Mouse (Mus musculus) stomach, embryonic 16.5 days (tissue): Measurements from ENCODE around the gene Kdm4b. TPM values are rescaled to one million over a fixed set of nuclear protein-coding genes. Genes with fewer than 3 reads are reported as not detected.

Experiments
- ATAC-seq: fragments of 200-750 bp; cut with Nextera tagmentation; 2 replicates; pipeline ENCODE4 v1.8.0; 2017; ENCODE audit warnings: moderate number of reproducible peaks, moderate TSS enrichment; ENCODE audit not compliant: insufficient read depth, low FRiP score
- H3K27ac ChIP-seq: fragments of 300-500 bp; sonication (generic); 2 replicates; pipeline ENCODE4 v1.5.1; 2014; ENCODE audit warnings: low read length
- H3K27me3 ChIP-seq: fragments of 300-500 bp; sonication (generic); 2 replicates; pipeline ENCODE4 v1.6.1; 2014; ENCODE audit warnings: low read length, control low read depth, mixed read lengths; ENCODE audit not compliant: control insufficient read depth, insufficient read depth
- H3K36me3 ChIP-seq: fragments of 300-500 bp; sonication (generic); 2 replicates; pipeline ENCODE4 v1.6.1; 2014; ENCODE audit warnings: low read length; ENCODE audit not compliant: control insufficient read depth, insufficient read depth
- H3K4me1 ChIP-seq: fragments of 300-500 bp; sonication (generic); 2 replicates; pipeline ENCODE4 v1.6.1; 2014; ENCODE audit warnings: low read length, control low read depth, mixed read lengths; ENCODE audit not compliant: control insufficient read depth, insufficient read depth
- H3K4me2 ChIP-seq: fragments of 300-500 bp; sonication (generic); 2 replicates; pipeline ENCODE4 v1.6.1; 2014; ENCODE audit warnings: low read depth, low read length, mixed read lengths
- H3K4me3 ChIP-seq: fragments of 300-500 bp; sonication (generic); replicated peaks from 2 replicates; pipeline ENCODE4 v1.5.1; 2014; ENCODE audit warnings: mild to moderate bottlenecking, low read length
- H3K9ac ChIP-seq: fragments of 300-500 bp; sonication (generic); 2 replicates; pipeline ENCODE4 v1.6.1; 2014; ENCODE audit warnings: low read length
- H3K9me3 ChIP-seq: fragments of 300-500 bp; sonication (generic); replicated peaks from 2 replicates; pipeline ENCODE4 v1.6.1; 2016; ENCODE audit warnings: low read length, control low read depth; ENCODE audit not compliant: control insufficient read depth
- WGBS: fragments of 180-500 bp; shearing (Covaris S2); extraction: QIAGEN DNeasy Blood & Tissue Kit; methylation state at CpG from one replicate; pipeline ENCODE4 v1.1.7; 2014; 5-methylcytosine and 5-hydroxymethylcytosine counted together
- polyA plus RNA-seq: library from polyadenylated mRNA; unstranded; fragments of >200 nt; fragmentation: Nextera tagmentation; extraction: Ambion mirVana; gene quantifications from 2 replicates; pipeline ENCODE4 v1.2.1, GENCODE M21; 2015

Gene Kdm4b
- polyA plus RNA-seq, 1 experiment from 2014 or later: 23.5 TPM

GRCm38 (mm10) chr17:56414785-56415184 is 88.9 kb downstream of the Kdm4b start:
- H3K9ac ChIP-seq: no peak overlapping the region
- no peak overlapping the region for H3K27ac ChIP-seq
- H3K4me3 ChIP-seq: no peak overlapping the region
- no peaks in the 10 kb centered on the region for H3K27me3 ChIP-seq
- WGBS: 90% methylated on average over 9 of the region's 9 CpGs
- ATAC-seq: no peak
- no peak overlapping the region for H3K4me2 ChIP-seq
- H3K4me1 ChIP-seq: peaks cover 3% of the 10 kb centered on the region; the same call in 1 of the 2 replicates
- H3K9me3 ChIP-seq: no peaks in the 10 kb centered on the region
- peaks cover 33% of the 10 kb centered on the region for H3K36me3 ChIP-seq

- no peak overlapping the region for H3K9ac ChIP-seq
- no peak overlapping the region for H3K4me3 ChIP-seq
- no peak overlapping the region for H3K4me2 ChIP-seq
- H3K36me3 ChIP-seq: peaks cover 28% of the 10 kb centered on the region
- H3K4me1 ChIP-seq: no peaks in the 10 kb centered on the region
- H3K27me3 ChIP-seq: no peaks in the 10 kb centered on the region
- H3K9me3 ChIP-seq: no peaks in the 10 kb centered on the region
- H3K27ac ChIP-seq: no peak overlapping the region
- no peak for ATAC-seq
- 67% methylated on average over 12 of the region's 12 CpGs for WGBS
Observed at GRCm38 (mm10) chr17:56418304-56418703, 92.4 kb downstream of the Kdm4b start.

- Histone ChIP-seq H3K4me3 (no peak overlapping the region), H3K36me3 (peaks cover 32% of the 10 kb centered on the region), H3K9ac (no peak overlapping the region), H3K27ac (no peak overlapping the region), H3K4me2 (no peak overlapping the region), H3K4me1 (no peaks in the 10 kb centered on the region), H3K27me3 (no peaks in the 10 kb centered on the region), H3K9me3 (no peaks in the 10 kb centered on the region)
- 96% methylated on average over 2 of the region's 2 CpGs for WGBS
- ATAC-seq: no peak
Observed at GRCm38 (mm10) chr17:56420022-56420421, 94.2 kb downstream of the Kdm4b start.

GRCm38 (mm10) chr17:56424726-56425583 is 99.1 kb downstream of the Kdm4b start:
- Histone ChIP-seq H3K27ac (peak overlapping the region; percentile 72), H3K27me3 (no peaks in the 10 kb centered on the region), H3K4me2 (peak overlapping the region; percentile 83), H3K36me3 (peaks cover 17% of the 10 kb centered on the region), H3K4me1 (peaks cover 8% of the 10 kb centered on the region; the same call in 1 of the 2 replicates), H3K9ac (peak overlapping the region; percentile 75), H3K9me3 (no peaks in the 10 kb centered on the region), H3K4me3 (peak overlapping the region; percentile 51)
- 21% methylated on average over 63 of the region's 77 CpGs for WGBS
- ATAC-seq: peak; percentile 84

GRCm38 (mm10) chr17:56425584-56425914 is 99.7 kb downstream of the Kdm4b start:
- Histone ChIP-seq H3K27me3 (no peaks in the 10 kb centered on the region), H3K4me2 (peak overlapping the region; percentile 83), H3K4me1 (peaks cover 8% of the 10 kb centered on the region; the same call in 1 of the 2 replicates), H3K4me3 (peak overlapping the region; percentile 51), H3K9ac (peak overlapping the region; percentile 75), H3K27ac (peak overlapping the region; percentile 72), H3K9me3 (no peaks in the 10 kb centered on the region), H3K36me3 (peaks cover 17% of the 10 kb centered on the region)
- ATAC-seq: peak; percentile 83
- 1% methylated on average over 47 of the region's 47 CpGs for WGBS

GRCm38 (mm10) chr17:56425941-56426340 is 100.1 kb downstream of the Kdm4b start:
- 36% methylated on average over 3 of the region's 3 CpGs for WGBS
- H3K36me3 ChIP-seq: peaks cover 16% of the 10 kb centered on the region
- peaks cover 8% of the 10 kb centered on the region; the same call in 1 of the 2 replicates for H3K4me1 ChIP-seq
- H3K4me3 ChIP-seq: peak overlapping the region; percentile 51
- peak overlapping the region; percentile 83 for H3K4me2 ChIP-seq
- H3K27me3 ChIP-seq: no peaks in the 10 kb centered on the region
- peak overlapping the region; percentile 75 for H3K9ac ChIP-seq
- ATAC-seq: no peak
- no peaks in the 10 kb centered on the region for H3K9me3 ChIP-seq
- H3K27ac ChIP-seq: no peak overlapping the region

- Histone ChIP-seq H3K9ac (no peak overlapping the region), H3K9me3 (no peaks in the 10 kb centered on the region), H3K4me2 (no peak overlapping the region), H3K4me1 (peaks cover 8% of the 10 kb centered on the region; the same call in 1 of the 2 replicates), H3K27ac (no peak overlapping the region), H3K27me3 (no peaks in the 10 kb centered on the region), H3K36me3 (peaks cover 12% of the 10 kb centered on the region), H3K4me3 (no peak overlapping the region)
- ATAC-seq: no peak
- WGBS: 84% methylated on average over 25 of the region's 28 CpGs
Observed at GRCm38 (mm10) chr17:56427857-56428256, 102.0 kb downstream of the Kdm4b start.

GRCm38 (mm10) chr17:56431582-56431981 is 105.7 kb downstream of the Kdm4b start:
- no peak overlapping the region for H3K4me3 ChIP-seq
- ATAC-seq: no peak
- H3K9me3 ChIP-seq: peaks cover under 1% of the 10 kb centered on the region; the same call in 1 of the 2 replicates
- H3K9ac ChIP-seq: no peak overlapping the region
- H3K4me1 ChIP-seq: no peaks in the 10 kb centered on the region
- H3K4me2 ChIP-seq: no peak overlapping the region
- peaks cover 8% of the 10 kb centered on the region for H3K36me3 ChIP-seq
- WGBS: 76% methylated on average over 3 of the region's 3 CpGs
- no peaks in the 10 kb centered on the region for H3K27me3 ChIP-seq
- H3K27ac ChIP-seq: no peak overlapping the region

- WGBS: 76% methylated on average over 15 of the region's 15 CpGs
- H3K4me2 ChIP-seq: no peak overlapping the region
- H3K27ac ChIP-seq: no peak overlapping the region
- no peak overlapping the region for H3K9ac ChIP-seq
- no peaks in the 10 kb centered on the region for H3K4me1 ChIP-seq
- no peaks in the 10 kb centered on the region for H3K27me3 ChIP-seq
- no peak for ATAC-seq
- H3K9me3 ChIP-seq: peaks cover 5% of the 10 kb centered on the region; the same call in 1 of the 2 replicates
- peaks cover 18% of the 10 kb centered on the region for H3K36me3 ChIP-seq
- H3K4me3 ChIP-seq: no peak overlapping the region
Observed at GRCm38 (mm10) chr17:56439731-56440460, 114.0 kb downstream of the Kdm4b start.
